Mouse (Mus musculus) heart, embryonic 13.5 days (tissue): ENCODE measurements around the gene Atoh8. TPM values are rescaled to one million over a fixed set of nuclear protein-coding genes. Genes with fewer than 3 reads are reported as not detected.
A peak's percentile ranks its signal among the peaks of the same experiment; 100 is the strongest.

Experiments used
- ATAC-seq: fragments of 200-750 bp; cut with Nextera tagmentation; 2 replicates; pipeline ENCODE4 v1.8.0; 2017; ENCODE audit warnings: moderate TSS enrichment; ENCODE audit not compliant: insufficient number of reproducible peaks, low FRiP score, low TSS enrichment; ENCODE audit errors: extremely low read depth
- H3K27ac ChIP-seq: fragments of 300-500 bp; sonication (generic); replicated peaks from 2 replicates; pipeline ENCODE4 v1.5.1; 2015; ENCODE audit warnings: moderate library complexity, mild to moderate bottlenecking, inconsistent platforms
- H3K27me3 ChIP-seq: fragments of 300-500 bp; sonication (generic); replicated peaks from 2 replicates; pipeline ENCODE4 v1.6.1; 2015; ENCODE audit warnings: mild to moderate bottlenecking, inconsistent platforms
- H3K36me3 ChIP-seq: fragments of 300-500 bp; sonication (generic); 2 replicates; pipeline ENCODE4 v1.6.1; 2015; ENCODE audit warnings: mild to moderate bottlenecking, inconsistent platforms
- H3K4me1 ChIP-seq: fragments of 300-500 bp; sonication (generic); 2 replicates; pipeline ENCODE4 v1.6.1; 2015; ENCODE audit warnings: inconsistent platforms
- H3K4me2 ChIP-seq: fragments of 300-500 bp; sonication (generic); 2 replicates; pipeline ENCODE4 v1.6.1; 2015; ENCODE audit warnings: inconsistent platforms, mild to moderate bottlenecking, moderate library complexity
- H3K4me3 ChIP-seq: fragments of 300-500 bp; sonication (generic); 2 replicates; pipeline ENCODE4 v1.5.1; 2015; ENCODE audit warnings: moderate library complexity, mild to moderate bottlenecking, inconsistent platforms
- H3K9ac ChIP-seq: fragments of 300-500 bp; sonication (generic); 2 replicates; pipeline ENCODE4 v1.6.1; 2015; ENCODE audit warnings: inconsistent platforms, mild to moderate bottlenecking, moderate library complexity
- H3K9me3 ChIP-seq: fragments of 300-500 bp; sonication (generic); 2 replicates; pipeline ENCODE4 v1.6.1; 2016; ENCODE audit warnings: inconsistent platforms
- WGBS: fragments of 180-500 bp; shearing (Covaris S2); methylation state at CpG from one replicate; pipeline ENCODE4 v1.1.7; 2015; ENCODE audit warnings: mixed read lengths; 5-methylcytosine and 5-hydroxymethylcytosine counted together
- polyA plus RNA-seq: library from polyadenylated mRNA; unstranded; fragments of >200 nt; fragmentation: Nextera tagmentation; extraction: Ambion mirVana; gene quantifications from 2 replicates; pipeline ENCODE4 v1.2.1, GENCODE M21; 2015

Atoh8 gene
- polyA plus RNA-seq, 1 experiment from 2014 or later: 13.7 TPM

GRCm38 (mm10) chr6:72241133-72241842 lies 5.9 kb upstream of the Atoh8 start:
- H3K4me2 ChIP-seq: peak overlapping the region; percentile 7; the same call in 1 of the 2 replicates
- ATAC-seq: peak; percentile 35; the same call in 1 of the 2 replicates
- no peak overlapping the region for H3K4me3 ChIP-seq
- WGBS: 17% methylated on average over 8 of the region's 8 CpGs
- peak overlapping the region; percentile 37 for H3K9ac ChIP-seq
- no peaks in the 10 kb centered on the region for H3K9me3 ChIP-seq
- peaks cover 83% of the 10 kb centered on the region for H3K4me1 ChIP-seq
- peak overlapping the region; percentile 65 for H3K27ac ChIP-seq
- H3K27me3 ChIP-seq: peaks cover 12% of the 10 kb centered on the region
- no peaks in the 10 kb centered on the region for H3K36me3 ChIP-seq

GRCm38 (mm10) chr6:72240042-72240441 lies 4.7 kb upstream of the Atoh8 start:
- H3K9ac ChIP-seq: no peak overlapping the region
- peaks cover 80% of the 10 kb centered on the region for H3K4me1 ChIP-seq
- H3K36me3 ChIP-seq: no peaks in the 10 kb centered on the region
- H3K27ac ChIP-seq: no peak overlapping the region
- no peak overlapping the region for H3K4me3 ChIP-seq
- ATAC-seq: no peak
- WGBS: 49% methylated on average over 2 of the region's 2 CpGs
- no peak overlapping the region for H3K4me2 ChIP-seq
- H3K9me3 ChIP-seq: no peaks in the 10 kb centered on the region
- H3K27me3 ChIP-seq: peaks cover 16% of the 10 kb centered on the region

GRCm38 (mm10) chr6:72237035-72237434 lies 1.7 kb upstream of the Atoh8 start:
- Histone ChIP-seq H3K9ac (no peak overlapping the region), H3K4me3 (no peak overlapping the region), H3K9me3 (no peaks in the 10 kb centered on the region), H3K27ac (no peak overlapping the region), H3K4me1 (peaks cover 65% of the 10 kb centered on the region), H3K27me3 (peaks cover 23% of the 10 kb centered on the region), H3K4me2 (no peak overlapping the region), H3K36me3 (no peaks in the 10 kb centered on the region)
- no peak for ATAC-seq
- WGBS: under 1% methylated on average over 5 of the region's 5 CpGs

GRCm38 (mm10) chr6:72235807-72236407 lies 530 bp upstream of the Atoh8 start:
- H3K4me2 ChIP-seq: peak overlapping the region; percentile 97
- ATAC-seq: no peak
- H3K27me3 ChIP-seq: peaks cover 23% of the 10 kb centered on the region
- WGBS: 35% methylated on average over 16 of the region's 16 CpGs
- H3K27ac ChIP-seq: peak overlapping the region; percentile 73
- H3K9me3 ChIP-seq: no peaks in the 10 kb centered on the region
- peak overlapping the region; percentile 73 for H3K4me3 ChIP-seq
- peaks cover 64% of the 10 kb centered on the region for H3K4me1 ChIP-seq
- H3K9ac ChIP-seq: peak overlapping the region; percentile 86
- no peaks in the 10 kb centered on the region for H3K36me3 ChIP-seq

GRCm38 (mm10) chr6:72234372-72235097 lies 842 bp downstream of the Atoh8 start:
- Histone ChIP-seq H3K4me2 (peak overlapping the region; percentile 97), H3K4me1 (peaks cover 62% of the 10 kb centered on the region), H3K36me3 (no peaks in the 10 kb centered on the region), H3K4me3 (peak overlapping the region; percentile 73), H3K27me3 (peaks cover 18% of the 10 kb centered on the region), H3K9ac (peak overlapping the region; percentile 86), H3K27ac (peak overlapping the region; percentile 73), H3K9me3 (no peaks in the 10 kb centered on the region)
- ATAC-seq: no peak
- under 1% methylated on average over 78 of the region's 79 CpGs for WGBS

GRCm38 (mm10) chr6:72233950-72234349 lies 1.4 kb downstream of the Atoh8 start:
- no peaks in the 10 kb centered on the region for H3K36me3 ChIP-seq
- H3K27me3 ChIP-seq: peaks cover 18% of the 10 kb centered on the region
- peak overlapping the region; percentile 86 for H3K9ac ChIP-seq
- peak overlapping the region; percentile 97 for H3K4me2 ChIP-seq
- peak overlapping the region; percentile 73; the same call in 1 of the 2 replicates for H3K27ac ChIP-seq
- peak overlapping the region; percentile 73 for H3K4me3 ChIP-seq
- H3K9me3 ChIP-seq: no peaks in the 10 kb centered on the region
- WGBS: 4% methylated on average over 11 of the region's 13 CpGs
- H3K4me1 ChIP-seq: peaks cover 60% of the 10 kb centered on the region
- no peak for ATAC-seq

GRCm38 (mm10) chr6:72232870-72233269 lies 2.5 kb downstream of the Atoh8 start:
- H3K36me3 ChIP-seq: no peaks in the 10 kb centered on the region
- peaks cover 18% of the 10 kb centered on the region for H3K27me3 ChIP-seq
- H3K4me1 ChIP-seq: peaks cover 51% of the 10 kb centered on the region
- H3K9ac ChIP-seq: peak overlapping the region; percentile 86
- peak overlapping the region; percentile 97 for H3K4me2 ChIP-seq
- ATAC-seq: no peak
- peak overlapping the region; percentile 73 for H3K4me3 ChIP-seq
- no peak overlapping the region for H3K27ac ChIP-seq
- H3K9me3 ChIP-seq: no peaks in the 10 kb centered on the region
- WGBS: 56% methylated on average over 5 of the region's 5 CpGs

GRCm38 (mm10) chr6:72232411-72232810 lies 3.0 kb downstream of the Atoh8 start:
- WGBS: 85% methylated on average over 14 of the region's 14 CpGs
- no peak for ATAC-seq
- Histone ChIP-seq H3K9me3 (no peaks in the 10 kb centered on the region), H3K27ac (no peak overlapping the region), H3K9ac (peak overlapping the region; percentile 86; the same call in 1 of the 2 replicates), H3K27me3 (peaks cover 18% of the 10 kb centered on the region), H3K4me3 (peak overlapping the region; percentile 73), H3K36me3 (no peaks in the 10 kb centered on the region), H3K4me1 (peaks cover 51% of the 10 kb centered on the region), H3K4me2 (peak overlapping the region; percentile 97)

GRCm38 (mm10) chr6:72230875-72231274 lies 4.5 kb downstream of the Atoh8 start:
- no peaks in the 10 kb centered on the region for H3K36me3 ChIP-seq
- peak overlapping the region; percentile 37; the same call in 1 of the 2 replicates for H3K9ac ChIP-seq
- H3K27ac ChIP-seq: no peak overlapping the region
- no peak overlapping the region for H3K4me3 ChIP-seq
- no peak for ATAC-seq
- H3K27me3 ChIP-seq: 0 out of 2 replicates have a peak, but pooled peaks cover 7% of the 10 kb centered on the region
- peak overlapping the region; percentile 19 for H3K4me2 ChIP-seq
- 53% methylated on average over 5 of the region's 5 CpGs for WGBS
- no peaks in the 10 kb centered on the region for H3K9me3 ChIP-seq
- peaks cover 42% of the 10 kb centered on the region for H3K4me1 ChIP-seq

GRCm38 (mm10) chr6:72227665-72228265 lies 7.6 kb downstream of the Atoh8 start:
- no peak for ATAC-seq
- 67% methylated on average over 9 of the region's 9 CpGs for WGBS
- Histone ChIP-seq H3K9ac (no peak overlapping the region), H3K4me1 (peaks cover 45% of the 10 kb centered on the region), H3K27me3 (0 out of 2 replicates have a peak, but pooled peaks cover 3% of the 10 kb centered on the region), H3K4me3 (no peak overlapping the region), H3K9me3 (no peaks in the 10 kb centered on the region), H3K27ac (no peak overlapping the region), H3K36me3 (peaks cover 2% of the 10 kb centered on the region; the same call in 1 of the 2 replicates), H3K4me2 (no peak overlapping the region)

GRCm38 (mm10) chr6:72227011-72227410 lies 8.4 kb downstream of the Atoh8 start:
- no peaks in the 10 kb centered on the region for H3K9me3 ChIP-seq
- no peak overlapping the region for H3K27ac ChIP-seq
- H3K9ac ChIP-seq: no peak overlapping the region
- peaks cover 2% of the 10 kb centered on the region; the same call in 1 of the 2 replicates for H3K36me3 ChIP-seq
- no peaks in the 10 kb centered on the region for H3K27me3 ChIP-seq
- H3K4me1 ChIP-seq: peaks cover 47% of the 10 kb centered on the region
- no peak for ATAC-seq
- H3K4me3 ChIP-seq: no peak overlapping the region
- no peak overlapping the region for H3K4me2 ChIP-seq
- WGBS: 89% methylated on average over 4 of the region's 4 CpGs
